Mouse (Mus musculus) small intestine, adult 2 months (tissue): ENCODE results near the gene Fcnb. TPM values are rescaled to one million over a fixed set of nuclear protein-coding genes. Genes with fewer than 3 reads are reported as not detected.

Experiments
- H3K27ac ChIP-seq: fragments of 200-500 bp; 2 replicates; pipeline ENCODE4 v1.5.1; 2012; ENCODE audit warnings: low read depth, low read length, control low read depth, inconsistent platforms; ENCODE audit not compliant: insufficient read depth
- H3K27me3 ChIP-seq: fragments of 200-500 bp; 2 replicates; pipeline ENCODE4 v1.6.1; 2012; ENCODE audit warnings: mild to moderate bottlenecking, moderate library complexity, low read length, inconsistent platforms; ENCODE audit not compliant: control insufficient read depth, insufficient read depth
- H3K36me3 ChIP-seq: fragments of 200-500 bp; 2 replicates; pipeline ENCODE4 v1.6.1; 2012; ENCODE audit warnings: mild to moderate bottlenecking, low read length, control low read depth, inconsistent platforms; ENCODE audit not compliant: control insufficient read depth, insufficient read depth
- H3K4me1 ChIP-seq: fragments of 200-500 bp; 2 replicates; pipeline ENCODE4 v1.6.1; 2012; ENCODE audit warnings: low read length, inconsistent platforms, mixed read lengths; ENCODE audit not compliant: control insufficient read depth, insufficient read depth, insufficient read length
- H3K4me3 ChIP-seq: fragments of 200-500 bp; 2 replicates; pipeline ENCODE4 v1.5.1; 2012; ENCODE audit warnings: low read depth, mild to moderate bottlenecking, control low read depth, inconsistent platforms, low read length, moderate library complexity
- CTCF ChIP-seq: fragments of 200-500 bp; IDR thresholded peaks from 2 replicates; pipeline ENCODE4 v1.5.1; 2012; ENCODE audit warnings: low read depth, mild to moderate bottlenecking, control low read depth, inconsistent platforms, low read length, moderate library complexity, mixed read lengths; ENCODE audit not compliant: insufficient replicate concordance, insufficient read length; ENCODE audit errors: extremely low read depth
- POLR2A ChIP-seq: fragments of 200-500 bp; IDR thresholded peaks from 2 replicates; pipeline ENCODE4 v1.6.1; 2012; ENCODE audit warnings: low read depth, mild to moderate bottlenecking, control low read depth, inconsistent platforms, low read length, moderate library complexity
- WGBS: fragments of 180-500 bp; shearing (Covaris S2); methylation state at CpG from one replicate; pipeline ENCODE4 v1.1.7; 2018; 5-methylcytosine and 5-hydroxymethylcytosine counted together
- polyA plus RNA-seq: library from polyadenylated mRNA; depleted of rRNA; stranded (reverse); fragments of >200 nt; gene quantifications from 2 replicates; pipeline ENCODE4 v1.2.3, GENCODE M21; 2012

Fcnb gene
- polyA plus RNA-seq, 1 experiment = not detected

- Histone ChIP-seq H3K36me3 (no peaks in the 10 kb centered on the region), H3K27me3 (no peaks in the 10 kb centered on the region), H3K27ac (no peak overlapping the region), H3K4me1 (no peaks in the 10 kb centered on the region), H3K4me3 (no peak overlapping the region)
- WGBS = 74% methylated on average over 10 of the region's 10 CpGs
- TF ChIP-seq POLR2A (no peak), CTCF (no peak)
These were observed 1.4 kb upstream of the Fcnb start for GRCm38 (mm10) chr2:28086112-28086511.

DNA sequence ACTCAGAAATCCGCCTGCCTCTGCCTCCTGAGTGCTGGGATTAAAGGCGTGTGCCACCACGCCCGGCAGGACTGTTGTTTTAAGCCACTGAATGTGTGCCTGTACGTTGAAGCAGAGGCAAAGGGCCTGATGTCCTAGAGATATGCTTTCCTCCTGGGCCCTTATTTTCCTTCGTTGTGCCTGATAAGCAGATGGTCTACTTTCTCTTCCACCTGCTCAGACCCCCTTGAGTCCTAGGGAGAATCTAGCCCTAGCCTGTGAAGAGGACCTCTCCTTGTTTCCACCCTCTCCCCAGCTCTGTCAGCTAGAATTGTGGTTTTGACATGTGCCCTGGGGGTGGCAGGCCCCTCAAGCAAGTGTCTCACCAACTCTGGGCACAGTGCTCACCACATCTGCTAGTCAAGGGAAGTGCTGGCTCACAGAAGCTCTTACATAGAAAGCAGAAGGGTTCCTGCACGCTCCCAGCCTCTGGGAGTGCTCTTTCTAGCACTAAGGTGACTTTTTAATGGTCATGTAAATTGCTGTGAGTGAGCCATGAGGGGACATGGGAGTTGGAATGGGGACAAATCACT is 9.0 kb downstream of the Fcnb start:
- Histone ChIP-seq H3K27ac (no peak overlapping the region), H3K27me3 (no peaks in the 10 kb centered on the region), H3K4me3 (no peak overlapping the region), H3K36me3 (no peaks in the 10 kb centered on the region), H3K4me1 (no peaks in the 10 kb centered on the region)
- TF ChIP-seq POLR2A (no peak), CTCF (no peak)
- WGBS = 59% methylated on average over 7 of the region's 7 CpGs

DNA sequence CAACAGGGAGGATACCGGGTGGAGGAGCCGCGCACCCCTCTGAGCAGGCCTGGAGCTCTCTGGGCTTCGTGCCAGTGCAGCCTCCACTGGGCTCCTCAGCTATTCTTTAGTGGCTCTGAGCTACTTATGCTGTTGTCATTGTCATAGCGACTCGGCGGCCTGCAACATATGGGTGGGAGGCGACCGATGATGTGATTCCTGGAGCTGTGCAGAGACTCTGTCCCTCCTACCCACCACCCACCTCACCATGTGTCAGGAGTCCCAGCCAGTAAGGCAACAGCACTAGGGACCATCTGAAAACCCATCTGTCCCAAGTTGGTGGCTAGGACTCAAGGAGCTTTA is 16.2 kb downstream of the Fcnb start:
- H3K4me1 ChIP-seq = no peaks in the 10 kb centered on the region
- H3K27ac ChIP-seq = no peak overlapping the region
- no peak overlapping the region for H3K4me3 ChIP-seq
- no peaks in the 10 kb centered on the region for H3K36me3 ChIP-seq
- WGBS = 75% methylated on average over 9 of the region's 9 CpGs
- H3K27me3 ChIP-seq = no peaks in the 10 kb centered on the region
- TF ChIP-seq CTCF = no peak
- TF ChIP-seq POLR2A = no peak

DNA sequence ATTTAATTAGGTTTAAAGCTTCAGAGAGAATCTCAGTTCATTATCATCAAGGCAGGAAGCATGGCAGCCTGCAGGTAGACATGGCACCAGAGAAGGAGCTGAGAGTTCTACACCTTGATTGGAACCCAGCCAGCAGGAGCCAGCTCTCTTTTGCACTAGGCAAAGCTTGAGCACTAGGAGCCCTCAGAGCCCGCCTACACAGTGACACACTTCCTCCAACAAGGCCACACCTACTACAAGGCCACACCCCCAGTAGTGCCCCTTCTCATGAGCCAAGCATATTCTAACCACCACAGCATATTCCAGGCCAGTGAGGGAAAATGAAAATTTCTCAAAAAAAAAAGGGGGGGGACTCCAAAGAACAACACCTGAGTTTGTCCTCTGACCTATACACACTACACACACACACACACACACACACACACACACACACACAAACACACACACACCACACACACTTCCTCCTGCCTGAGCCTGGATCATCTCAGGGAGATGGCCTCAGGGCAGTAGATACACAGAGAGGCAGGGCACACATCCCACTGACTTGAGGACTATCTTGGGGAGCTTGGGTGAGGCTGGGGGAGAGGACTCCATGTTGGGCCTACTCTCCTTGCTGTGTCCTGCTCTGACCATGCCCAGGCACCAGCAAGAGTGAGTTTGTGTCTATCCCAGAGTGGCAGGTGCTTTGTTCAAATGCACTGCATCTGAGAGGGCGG is 16.7 kb downstream of the Fcnb start:
- H3K36me3 ChIP-seq = no peaks in the 10 kb centered on the region
- H3K4me1 ChIP-seq = no peaks in the 10 kb centered on the region
- H3K27ac ChIP-seq = no peak overlapping the region
- 86% methylated on average over 2 of the region's 2 CpGs for WGBS
- H3K4me3 ChIP-seq = no peak overlapping the region
- H3K27me3 ChIP-seq = no peaks in the 10 kb centered on the region
- TF ChIP-seq POLR2A (no peak), CTCF (no peak)

GRCm38 (mm10) chr2:28067175-28067574 is 17.5 kb downstream of the Fcnb start:
- WGBS = 73% methylated on average over 6 of the region's 6 CpGs
- TF ChIP-seq POLR2A = no peak

DNA sequence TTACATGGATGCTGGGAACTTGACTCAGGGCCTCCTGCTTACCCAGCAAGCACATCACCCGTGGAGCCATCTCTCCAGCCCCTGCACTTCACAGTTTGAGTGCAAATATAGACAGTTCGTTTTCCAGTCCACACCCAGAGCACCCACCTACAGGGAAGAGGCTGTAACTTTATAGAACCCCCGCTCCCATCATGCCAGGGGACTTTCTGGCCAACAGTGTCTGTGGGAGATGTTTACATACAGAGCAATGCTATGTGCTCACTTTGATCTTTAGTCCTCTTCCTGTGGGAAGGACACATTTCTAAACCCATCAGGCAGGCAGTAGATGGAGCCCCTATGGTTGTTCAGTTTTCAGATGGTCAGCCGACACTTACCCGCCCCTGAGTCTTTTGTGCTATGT is 18.0 kb downstream of the Fcnb start:
- Histone ChIP-seq H3K36me3 (no peaks in the 10 kb centered on the region), H3K4me1 (no peaks in the 10 kb centered on the region), H3K4me3 (no peak overlapping the region), H3K27ac (no peak overlapping the region), H3K27me3 (no peaks in the 10 kb centered on the region)
- TF ChIP-seq POLR2A = no peak
- 60% methylated on average over 5 of the region's 5 CpGs for WGBS

More at GRCm38 (mm10) chr2:28067175-28067574, 17.5 kb downstream of the Fcnb start:
- H3K4me1 ChIP-seq = no peaks in the 10 kb centered on the region
- H3K36me3 ChIP-seq = no peaks in the 10 kb centered on the region
- no peak overlapping the region for H3K4me3 ChIP-seq
- H3K27me3 ChIP-seq = no peaks in the 10 kb centered on the region
- H3K27ac ChIP-seq = no peak overlapping the region

GRCm38 (mm10) chr2:28065081-28065651 is 19.5 kb downstream of the Fcnb start:
- no peak overlapping the region for H3K27ac ChIP-seq
- no peaks in the 10 kb centered on the region for H3K4me1 ChIP-seq
- TF ChIP-seq POLR2A (no peak), CTCF (no peak)
- H3K4me3 ChIP-seq = no peak overlapping the region
- H3K27me3 ChIP-seq = no peaks in the 10 kb centered on the region
- WGBS = 68% methylated on average over 5 of the region's 5 CpGs
- H3K36me3 ChIP-seq = no peaks in the 10 kb centered on the region
